Mouse (Mus musculus): ENCODE results near the gene Txndc12.

Txndc12 gene

DNA sequence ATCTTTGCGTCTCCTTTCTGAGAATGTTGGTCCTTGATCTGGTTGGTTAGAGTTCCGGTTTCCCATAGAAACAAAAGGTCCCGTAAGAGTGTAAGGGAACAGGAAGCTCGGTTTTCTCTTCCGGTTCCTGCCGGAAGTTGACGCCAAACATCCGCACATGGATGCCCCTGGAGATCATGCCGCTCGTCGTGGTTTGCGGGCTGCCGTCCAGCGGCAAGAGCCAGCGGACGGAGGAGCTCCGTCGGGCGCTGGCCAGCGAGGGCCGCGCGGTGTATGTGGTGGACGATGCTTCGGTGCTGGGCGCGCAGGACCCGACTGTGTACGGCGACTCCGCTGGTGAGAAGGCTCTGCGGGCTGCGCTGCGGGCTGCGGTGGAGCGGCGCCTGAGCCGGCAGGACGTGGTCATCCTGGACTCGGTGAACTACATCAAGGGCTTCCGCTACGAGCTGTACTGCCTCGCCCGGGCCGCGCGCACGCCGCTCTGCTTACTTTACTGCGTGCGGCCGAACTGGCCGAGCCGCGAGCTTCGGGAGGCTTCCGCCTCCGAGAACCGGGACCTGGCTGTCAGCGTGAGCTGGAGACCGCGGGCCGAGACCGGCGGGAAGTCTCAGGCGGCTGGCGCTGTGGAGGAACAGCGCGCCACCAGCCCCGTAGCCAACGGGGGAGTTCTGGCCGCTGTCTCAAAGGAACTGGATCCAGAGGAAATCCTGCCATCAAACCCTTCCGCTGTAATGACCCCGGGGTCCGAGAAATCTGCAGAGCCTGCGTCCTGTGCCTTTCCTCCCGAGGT, 13.5 kb downstream of the Txndc12 start, which contains the start of gene Kti12:
Gene Kti12, plus strand, starts transcription at position 71 of the 790 bp plus-strand sequence.
- peak; percentile 86 for DNase-seq (ENCODE audit: low spot score)

DNA sequence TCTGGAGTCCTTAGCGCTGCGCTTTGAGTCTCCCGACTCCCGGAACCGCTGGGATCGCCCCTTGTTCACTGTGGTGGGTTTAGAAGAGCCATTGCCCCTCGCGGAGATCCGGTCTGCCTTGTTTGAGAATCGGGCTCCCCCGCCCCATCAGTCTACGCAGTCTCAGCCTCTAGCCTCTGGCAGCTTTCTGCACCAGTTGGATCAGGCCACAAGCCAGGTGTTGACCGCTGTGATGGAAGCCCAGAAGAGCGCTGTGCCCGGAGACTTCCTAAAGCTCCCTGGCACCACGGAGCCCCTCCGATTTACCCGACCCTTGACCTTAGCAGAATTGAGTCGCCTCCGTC, 14.1 kb downstream of the Txndc12 start, which contains the start of gene A730015C16Rik:
Gene A730015C16Rik, minus strand, starts transcription at position 115 of the 344 bp plus-strand sequence.
- DNase-seq (ENCODE audit: low spot score) = no peak

DNA sequence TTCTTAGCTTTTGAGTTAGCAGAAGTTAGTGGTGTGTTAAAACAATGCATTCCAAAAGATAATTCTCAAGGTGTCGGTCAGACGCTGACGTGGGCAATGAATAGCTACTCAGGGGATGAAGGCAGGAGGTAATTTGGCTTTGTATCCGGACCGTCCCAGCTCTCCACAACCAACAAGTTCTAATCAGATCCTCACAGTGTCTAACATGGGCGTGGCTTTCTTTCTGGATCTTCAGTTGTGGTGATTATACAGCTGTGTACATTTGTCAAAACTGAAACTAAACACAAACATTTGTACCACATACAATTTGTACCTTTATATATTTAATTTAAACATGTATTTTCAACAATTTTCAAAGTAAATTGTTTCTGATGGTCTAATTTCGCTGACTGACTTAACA, 32.4 kb downstream of the Txndc12 start:
- DNase-seq (ENCODE audit: low spot score) = no peak

DNA sequence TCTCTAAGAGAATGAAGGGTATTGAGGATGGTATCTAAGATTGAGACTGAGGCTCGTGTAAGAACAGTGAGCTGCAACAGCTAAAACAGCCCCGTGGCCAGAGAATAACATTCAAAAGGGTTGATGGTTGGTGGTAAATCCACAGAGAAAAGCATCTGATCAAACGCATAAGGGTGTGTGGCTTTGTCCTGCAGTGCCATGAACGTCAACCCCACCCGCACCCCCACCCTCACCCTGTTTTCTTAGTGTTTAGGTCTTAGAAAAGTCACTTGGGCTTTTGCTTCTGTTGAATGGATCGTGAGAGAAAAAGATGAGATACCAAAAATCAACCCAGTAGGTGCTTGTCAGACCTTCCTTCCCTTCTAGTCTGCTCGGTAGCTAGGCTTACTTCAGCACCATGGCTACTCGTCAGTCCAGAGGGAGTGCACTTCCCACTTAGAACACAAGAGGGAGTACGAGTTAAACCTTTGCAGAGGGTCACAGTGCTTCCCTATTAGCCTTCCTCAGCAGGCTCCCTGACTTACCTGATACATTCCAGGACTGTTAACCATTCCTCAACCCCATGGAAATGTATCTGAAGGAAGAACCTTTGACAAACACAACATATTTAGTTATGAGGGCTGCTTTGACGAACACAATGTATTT, 35.5 kb downstream of the Txndc12 start:
- peak; percentile 79 for DNase-seq (ENCODE audit: low spot score)

DNA sequence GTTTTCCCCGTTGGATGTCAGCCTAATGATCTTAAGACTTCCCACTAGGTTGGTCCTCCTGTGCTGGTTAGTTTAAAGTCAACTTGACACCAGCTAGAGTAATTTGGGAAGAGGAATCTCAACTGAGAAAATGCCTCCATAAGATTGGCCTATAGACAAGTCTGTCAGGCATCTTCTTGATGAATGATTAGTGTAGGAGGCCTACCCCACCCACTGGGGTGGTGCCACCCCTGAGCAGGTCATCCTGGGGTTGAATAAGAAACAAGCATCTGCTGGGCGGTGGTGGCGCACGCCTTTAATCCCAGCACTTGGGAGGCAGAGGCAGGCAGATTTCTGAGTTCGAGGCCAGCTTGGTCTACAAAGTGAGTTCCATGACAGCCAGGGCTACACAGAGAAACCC, 39.3 kb downstream of the Txndc12 start:
- DNase-seq (ENCODE audit: low spot score) = no peak

DNA sequence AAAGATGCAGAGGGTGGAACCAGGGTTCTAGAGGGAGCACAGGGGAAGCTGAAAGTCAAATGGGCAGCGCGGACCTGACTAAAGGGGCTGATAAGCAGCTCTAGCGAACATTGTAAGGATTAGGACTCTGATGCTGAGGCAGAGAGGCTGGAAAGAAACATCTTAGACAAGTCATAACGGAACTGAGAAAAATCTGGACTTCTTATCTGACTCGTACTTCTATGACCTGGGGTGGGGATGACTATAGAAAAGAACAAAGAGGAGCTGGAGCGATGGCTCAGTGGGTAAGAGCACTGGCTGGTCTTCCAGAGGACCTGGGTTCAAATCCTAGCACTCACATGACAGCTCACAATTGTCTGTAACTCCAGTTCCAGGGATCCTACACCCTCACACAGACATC, 43.5 kb downstream of the Txndc12 start:
- no peak for DNase-seq (ENCODE audit: low spot score)

DNA sequence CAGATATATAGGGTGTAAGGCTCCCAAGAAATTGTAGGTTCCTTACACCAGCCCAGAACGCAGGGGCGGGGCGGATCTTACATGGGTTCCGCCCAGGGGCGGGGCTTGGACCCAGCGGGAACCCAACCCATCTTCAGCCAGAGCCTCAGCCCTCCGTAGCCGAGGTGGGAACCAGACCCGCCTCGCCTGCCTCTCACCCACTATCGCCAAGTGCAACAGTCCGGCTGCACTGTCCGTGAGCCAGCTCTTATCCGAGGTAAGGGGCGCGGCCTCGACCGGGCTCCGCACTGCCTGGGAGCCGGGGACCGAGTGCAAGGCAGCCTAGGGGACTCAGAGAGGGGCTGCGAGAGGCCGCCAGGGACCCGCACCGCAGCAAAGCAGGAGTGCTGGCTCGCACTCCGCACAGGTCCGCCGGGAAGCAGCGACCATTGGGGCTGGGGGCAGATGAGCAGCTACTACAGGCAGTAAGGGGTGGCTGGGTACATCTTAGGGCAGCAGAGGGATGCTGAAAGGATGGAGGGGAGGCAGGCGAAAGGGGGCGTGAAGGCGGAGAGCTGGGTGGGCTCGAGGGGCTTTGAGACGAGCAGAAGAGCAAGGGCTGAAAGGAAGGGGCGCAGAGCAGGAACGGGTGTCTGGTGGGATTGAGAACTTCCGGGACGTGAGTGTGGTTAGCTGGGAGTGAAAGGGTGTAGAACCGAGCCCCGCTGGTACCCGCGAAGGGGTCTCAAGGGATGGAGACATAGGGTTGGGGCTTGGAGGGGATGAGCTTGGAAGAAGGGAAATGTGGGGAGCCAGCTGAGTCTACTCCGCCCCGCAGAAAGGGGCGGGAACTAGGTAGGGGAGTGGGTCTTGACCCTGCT, 44.8 kb downstream of the Txndc12 start, which contains the start of gene Rab3b:
Gene Rab3b, plus strand, starts transcription at position 101 of the 860 bp plus-strand sequence.
- DNase-seq (ENCODE audit: low spot score) = peak; percentile 77

DNA sequence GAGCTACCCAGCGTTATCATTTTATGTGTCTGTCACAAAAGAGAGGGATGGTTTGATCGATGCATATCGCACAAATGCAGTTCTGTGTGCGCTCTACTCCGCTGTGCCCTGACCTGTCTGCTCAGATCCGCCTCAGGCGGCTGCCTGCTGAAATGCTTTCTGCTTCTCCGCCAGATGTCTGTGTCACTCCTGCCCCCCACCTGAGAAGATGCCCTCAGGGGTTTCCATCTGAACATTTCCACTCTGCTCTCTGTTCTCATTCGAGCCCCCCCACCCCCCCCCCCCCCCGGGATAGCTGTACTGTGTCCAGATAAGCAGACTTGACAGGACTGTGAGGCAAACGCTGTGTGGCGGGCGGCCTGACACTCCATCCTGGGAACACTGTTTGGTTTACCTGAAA, 49.4 kb downstream of the Txndc12 start:
- no peak for DNase-seq (ENCODE audit: low spot score)

DNA sequence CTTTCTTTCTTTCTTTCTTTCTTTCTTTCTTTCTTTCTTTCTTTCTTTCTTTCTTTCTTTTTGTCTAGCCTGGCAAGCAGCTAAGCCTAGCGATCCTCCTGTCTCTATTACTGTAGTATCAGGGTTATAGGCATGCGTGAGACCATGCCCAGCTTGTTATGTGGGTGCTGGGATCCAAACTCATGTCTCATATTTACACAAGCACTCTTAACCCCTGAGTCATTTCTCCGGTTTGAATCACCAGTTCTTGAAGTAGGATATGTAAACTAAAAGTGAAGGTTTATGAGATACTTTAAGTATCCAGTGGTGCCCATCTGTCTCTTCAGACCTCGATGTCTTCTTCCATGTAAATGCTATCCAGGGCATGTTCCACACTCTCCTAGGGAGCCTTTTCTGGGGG, 53.1 kb downstream of the Txndc12 start:
- DNase-seq (ENCODE audit: low spot score) = no peak

DNA sequence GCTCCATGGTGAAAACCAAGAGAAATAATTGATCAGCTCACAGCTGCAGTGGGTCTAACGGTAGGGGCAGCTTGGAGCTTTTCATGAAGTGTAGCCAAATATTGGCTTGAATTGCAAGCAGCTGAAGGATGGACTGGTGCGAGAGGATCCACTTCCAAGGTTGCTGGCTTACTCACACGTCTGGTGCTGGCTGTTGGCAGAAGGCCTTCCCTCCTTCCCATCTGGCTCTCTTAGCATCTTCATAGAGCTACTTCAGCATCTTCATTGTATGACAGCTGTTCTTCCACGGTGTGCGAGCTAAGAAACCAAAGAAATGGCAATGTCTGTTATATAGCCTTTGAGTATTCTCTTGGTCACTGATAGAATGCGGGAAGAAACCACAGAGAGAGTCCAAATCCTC, 56.5 kb downstream of the Txndc12 start:
- no peak for DNase-seq (ENCODE audit: low spot score)

DNA sequence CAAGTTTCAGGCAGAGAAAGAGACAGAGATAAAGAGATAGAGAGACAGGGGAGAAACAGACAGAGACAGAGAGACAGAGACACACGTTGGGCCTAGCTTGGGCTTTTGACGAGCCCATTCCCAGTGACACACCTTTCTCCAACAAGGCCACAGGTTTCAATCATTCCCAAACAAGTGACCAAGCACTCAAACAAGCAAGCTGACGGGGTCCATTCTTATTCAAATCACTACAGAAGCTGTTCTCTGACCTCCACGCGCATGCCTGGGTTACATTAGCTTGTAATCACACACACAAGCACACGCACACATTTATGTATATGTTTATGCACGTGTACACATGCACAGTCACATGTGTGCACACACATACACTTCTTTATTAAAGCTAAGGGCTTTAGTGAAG, 66.0 kb downstream of the Txndc12 start:
- no peak for DNase-seq (ENCODE audit: low spot score)

DNA sequence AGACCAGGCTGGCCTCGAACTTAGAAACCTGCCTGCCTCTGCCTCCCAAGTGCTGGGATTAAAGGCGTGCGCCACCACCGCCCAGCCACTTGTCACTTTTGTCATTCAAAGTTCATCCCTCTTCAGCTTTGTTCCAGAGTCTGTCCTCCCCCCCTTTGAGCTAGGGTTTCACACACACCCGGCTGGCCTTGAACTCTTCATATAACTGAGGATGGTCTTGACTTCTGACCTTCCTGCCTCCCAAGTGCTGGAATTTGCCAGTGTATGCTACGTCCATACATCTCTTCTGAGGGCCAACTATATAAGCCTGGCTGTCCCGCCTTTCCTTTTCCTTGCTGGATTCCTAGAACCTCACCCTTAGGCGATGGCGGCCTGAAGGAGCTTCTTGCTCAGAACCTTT, 68.5 kb downstream of the Txndc12 start:
- DNase-seq (ENCODE audit: low spot score) = no peak

DNA sequence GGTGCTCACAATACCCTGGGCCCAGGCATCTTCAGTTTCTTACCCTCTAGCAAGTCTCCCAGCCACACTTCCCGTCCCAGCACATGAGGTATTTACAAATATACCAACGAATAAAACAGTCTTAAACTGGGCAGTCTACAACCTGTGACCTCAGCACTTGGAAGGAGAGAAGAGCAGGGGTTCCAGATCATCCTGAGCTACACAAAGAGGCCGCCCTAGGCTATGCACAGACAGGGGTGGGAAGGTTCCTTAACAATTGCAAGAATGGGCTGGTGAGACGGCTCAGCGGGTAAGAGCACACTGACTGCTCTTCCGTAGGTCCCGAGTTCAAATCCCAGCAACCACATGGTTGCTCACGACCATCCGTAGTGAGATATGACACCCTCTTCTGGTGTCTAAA, 68.9 kb downstream of the Txndc12 start:
- no peak for DNase-seq (ENCODE audit: low spot score)

DNA sequence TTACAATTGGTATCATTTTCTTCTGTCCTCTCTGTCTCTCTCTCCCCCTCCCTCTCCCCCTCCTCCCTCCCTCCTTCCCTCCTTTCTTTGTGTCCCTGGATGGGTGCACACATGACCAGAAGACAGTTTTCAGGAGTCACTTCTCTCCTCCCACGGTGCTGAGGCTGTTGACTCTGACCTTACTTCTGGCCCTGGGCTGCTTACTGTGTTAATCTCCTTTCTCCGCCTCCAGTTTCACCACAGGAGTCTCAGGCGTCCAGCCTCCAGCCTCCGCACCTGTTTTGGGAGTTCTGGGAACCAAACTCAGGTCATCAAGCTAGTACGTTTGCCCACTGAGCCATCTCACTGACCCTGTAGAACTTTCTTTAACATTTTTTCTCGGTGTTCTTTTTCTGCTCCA, 69.7 kb downstream of the Txndc12 start:
- no peak for DNase-seq (ENCODE audit: low spot score)

DNA sequence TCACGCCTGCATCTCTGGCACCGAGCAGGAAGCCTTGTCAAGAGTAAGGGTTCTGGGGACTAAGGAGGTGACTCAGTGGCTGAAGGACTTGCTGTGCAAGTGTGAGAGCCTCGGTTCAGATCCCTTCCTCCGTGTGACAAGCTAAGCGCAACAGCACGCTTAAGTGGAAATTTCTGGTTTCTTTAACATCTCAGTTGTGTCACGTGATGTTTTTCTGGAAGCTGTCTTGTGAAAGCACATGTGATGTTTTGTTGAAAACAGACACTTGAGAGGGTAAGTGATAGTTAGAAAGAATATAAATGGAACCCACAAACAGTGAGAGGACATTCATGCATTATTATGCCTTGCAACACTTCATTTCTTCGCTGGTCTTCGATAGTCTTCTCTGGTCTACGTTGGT, 70.4 kb downstream of the Txndc12 start:
- no peak for DNase-seq (ENCODE audit: low spot score)

DNA sequence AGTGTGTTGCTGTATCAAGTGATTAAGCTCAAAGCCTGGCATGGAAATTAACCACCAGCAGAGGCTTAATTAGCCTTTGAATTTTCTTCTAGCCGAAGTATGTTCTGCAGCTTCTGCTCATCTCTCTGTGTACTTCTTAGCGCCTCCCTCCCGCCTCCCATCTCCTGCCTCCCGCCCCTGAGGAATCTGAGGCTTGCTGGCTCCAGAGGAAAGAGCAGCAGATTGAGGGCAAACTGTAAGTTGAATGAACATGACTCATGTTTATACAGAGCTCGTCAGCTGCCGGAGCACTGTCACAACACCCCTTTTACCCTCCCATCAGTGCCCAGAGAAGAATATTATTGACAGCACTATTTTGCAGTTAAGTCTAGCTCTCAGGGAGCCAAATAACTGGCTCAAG, 71.5 kb downstream of the Txndc12 start:
- no peak for DNase-seq (ENCODE audit: low spot score)

DNA sequence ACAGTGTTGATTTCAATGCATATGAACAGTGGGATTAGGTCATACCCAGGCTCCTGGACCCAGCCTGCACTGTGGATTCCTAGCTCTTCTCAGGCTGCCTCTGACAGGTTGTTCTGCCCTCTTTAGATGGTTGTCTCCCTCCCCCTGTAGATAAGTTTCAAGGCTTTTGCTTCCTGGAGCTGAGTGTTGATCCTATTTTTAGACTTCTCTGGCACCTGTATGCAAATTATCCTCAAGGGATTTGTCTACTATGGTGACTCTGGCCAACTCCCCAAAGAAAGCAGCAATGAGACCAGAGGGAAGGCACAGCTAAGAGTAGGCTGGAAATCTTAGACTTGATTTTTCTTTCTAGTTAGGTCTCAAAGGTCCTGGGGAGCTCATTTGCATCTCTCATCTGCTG, 73.1 kb downstream of the Txndc12 start:
- DNase-seq (ENCODE audit: low spot score) = no peak

DNA sequence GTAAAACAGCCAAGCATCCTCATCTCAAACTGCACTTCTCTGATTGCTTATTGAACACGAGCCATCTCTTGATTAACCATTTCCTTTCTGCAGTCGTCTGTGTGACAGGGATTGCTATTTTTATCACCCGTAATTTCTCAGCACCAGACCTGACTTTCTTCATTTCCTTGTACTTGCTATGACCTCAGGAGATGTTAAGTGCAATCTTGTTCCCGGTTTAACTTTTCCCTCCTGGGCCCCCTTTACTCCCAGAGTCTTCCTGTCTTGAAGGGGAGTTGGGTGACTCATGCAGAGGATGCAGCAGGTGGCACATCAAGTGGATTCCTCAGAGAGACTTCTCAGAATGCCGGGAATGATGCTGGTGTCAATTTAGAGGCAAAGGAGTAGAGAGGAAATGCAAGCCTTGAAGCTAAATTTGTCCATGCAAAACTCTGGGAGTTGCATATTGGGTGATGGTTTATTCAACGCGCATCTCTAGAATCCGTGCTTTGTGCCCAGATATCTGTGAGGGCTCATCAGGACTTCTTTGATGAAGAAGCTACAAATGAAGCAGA, 75.5 kb downstream of the Txndc12 start:
- no peak for DNase-seq (ENCODE audit: low spot score)
